Mouse (Mus musculus) heart, postnatal 0 days (tissue): ENCODE measurements at regions not wholly inside any gene's neighbourhood (a gene's known extent, or its start where the extent isn't known, plus 50 kb on each side); places are given as distances from the start of the nearest gene placed in this dataset.

ENCODE experiments used
- CTCF ChIP-seq: IDR thresholded peaks from 2 replicates; pipeline ENCODE4 v1.5.1; 2016; ENCODE audit warnings: antibody characterized with exemption, control low read depth, low read depth
- EP300 ChIP-seq: IDR thresholded peaks from 2 replicates; pipeline ENCODE4 v1.6.1; 2016; ENCODE audit warnings: antibody characterized with exemption, low read depth

- no peak for TF ChIP-seq EP300
- no peak for TF ChIP-seq CTCF
Observed at GRCm38 (mm10) chr9:120850092-120850491, 78.9 kb upstream of the Ctnnb1 start.
